Mouse (Mus musculus) testis, adult 2 months (tissue): ENCODE results near the gene Slco1a5. TPM values are rescaled to one million over a fixed set of nuclear protein-coding genes. Genes with fewer than 3 reads are reported as not detected.

Experiments
- H3K27ac ChIP-seq: fragments of 200-500 bp; 2 replicates; pipeline ENCODE4 v1.5.1; 2012; ENCODE audit warnings: low read depth, low read length; ENCODE audit not compliant: control insufficient read depth, insufficient read depth
- H3K27me3 ChIP-seq: fragments of 200-500 bp; 2 replicates; pipeline ENCODE4 v1.6.1; 2012; ENCODE audit warnings: mild to moderate bottlenecking, low read length, moderate library complexity; ENCODE audit not compliant: control insufficient read depth, insufficient read depth
- H3K36me3 ChIP-seq: fragments of 200-500 bp; 2 replicates; pipeline ENCODE4 v1.6.1; 2012; ENCODE audit warnings: mild to moderate bottlenecking, low read length; ENCODE audit not compliant: control insufficient read depth, insufficient read depth
- H3K4me1 ChIP-seq: fragments of 200-500 bp; 2 replicates; pipeline ENCODE4 v1.6.1; 2012; ENCODE audit warnings: low read length; ENCODE audit not compliant: control insufficient read depth, insufficient read depth
- H3K4me3 ChIP-seq: fragments of 200-500 bp; 2 replicates; pipeline ENCODE4 v1.5.1; 2012; ENCODE audit warnings: low read depth, mild to moderate bottlenecking, low read length, moderate library complexity, mixed read lengths; ENCODE audit not compliant: control insufficient read depth
- CTCF ChIP-seq: fragments of 200-500 bp; IDR thresholded peaks from 2 replicates; pipeline ENCODE4 v1.5.1; 2012; ENCODE audit warnings: low read depth, mild to moderate bottlenecking, inconsistent platforms, low read length, moderate library complexity; ENCODE audit not compliant: control insufficient read depth, insufficient read depth, insufficient replicate concordance
- POLR2A ChIP-seq: fragments of 200-500 bp; IDR thresholded peaks from 2 replicates; pipeline ENCODE4 v1.6.1; 2012; ENCODE audit warnings: low read depth, mild to moderate bottlenecking, inconsistent platforms, low read length, moderate library complexity; ENCODE audit not compliant: control insufficient read depth
- polyA plus RNA-seq: library from polyadenylated mRNA; depleted of rRNA; stranded (reverse); fragments of >200 nt; gene quantifications from 2 replicates; pipeline ENCODE4 v1.2.3, GENCODE M21; 2012; rRNA removed

The Slco1a5 gene
- polyA plus RNA-seq, 1 experiment: 0.52 TPM

DNA sequence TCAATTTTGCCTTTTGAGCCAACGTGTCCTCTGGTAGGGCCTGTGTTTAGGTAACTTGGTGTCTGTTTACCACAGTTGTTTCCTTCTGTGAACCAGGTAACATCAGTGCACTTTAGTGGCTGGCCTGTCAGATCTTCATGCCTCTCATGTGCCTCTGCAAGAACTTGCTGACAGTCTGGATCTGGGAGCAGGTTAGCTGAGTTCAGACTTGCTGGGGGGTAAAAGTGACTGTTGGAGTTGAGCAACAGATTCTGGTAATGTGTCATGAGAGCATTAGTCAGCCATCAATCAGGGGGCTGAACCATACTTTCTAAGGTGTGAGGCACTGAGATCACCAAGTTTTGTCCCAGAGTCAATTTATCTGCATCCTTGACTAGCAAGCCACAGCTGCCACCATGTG lies 130.8 kb downstream of the Slco1a5 start:
- no peaks in the 10 kb centered on the region for H3K27me3 ChIP-seq
- H3K36me3 ChIP-seq: no peaks in the 10 kb centered on the region
- no peak for TF ChIP-seq CTCF
- no peak for TF ChIP-seq POLR2A
- H3K27ac ChIP-seq: no peak overlapping the region
- no peaks in the 10 kb centered on the region for H3K4me1 ChIP-seq
- H3K4me3 ChIP-seq: no peak overlapping the region

DNA sequence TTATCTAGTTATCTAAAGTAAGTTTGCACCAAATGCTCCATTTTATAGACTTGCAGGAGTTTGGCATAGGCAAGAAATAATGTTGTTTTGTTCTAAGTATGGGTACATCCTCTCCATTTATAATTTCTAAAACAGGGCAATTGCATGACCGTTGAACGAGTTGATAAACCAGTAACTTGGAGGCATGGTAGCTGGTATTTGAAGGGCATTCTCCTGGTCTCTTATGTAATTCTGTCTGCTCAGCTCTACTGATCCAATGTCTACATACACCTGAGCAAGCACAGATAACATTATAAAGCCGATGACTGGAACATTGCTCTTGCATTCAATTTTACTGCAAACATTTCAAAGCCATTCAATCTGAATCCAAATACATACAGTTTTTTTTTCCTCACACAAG lies 135.4 kb downstream of the Slco1a5 start:
- H3K27ac ChIP-seq: no peak overlapping the region
- TF ChIP-seq CTCF (no peak), POLR2A (no peak)
- no peaks in the 10 kb centered on the region for H3K27me3 ChIP-seq
- H3K36me3 ChIP-seq: no peaks in the 10 kb centered on the region
- H3K4me1 ChIP-seq: no peaks in the 10 kb centered on the region
- H3K4me3 ChIP-seq: no peak overlapping the region

DNA sequence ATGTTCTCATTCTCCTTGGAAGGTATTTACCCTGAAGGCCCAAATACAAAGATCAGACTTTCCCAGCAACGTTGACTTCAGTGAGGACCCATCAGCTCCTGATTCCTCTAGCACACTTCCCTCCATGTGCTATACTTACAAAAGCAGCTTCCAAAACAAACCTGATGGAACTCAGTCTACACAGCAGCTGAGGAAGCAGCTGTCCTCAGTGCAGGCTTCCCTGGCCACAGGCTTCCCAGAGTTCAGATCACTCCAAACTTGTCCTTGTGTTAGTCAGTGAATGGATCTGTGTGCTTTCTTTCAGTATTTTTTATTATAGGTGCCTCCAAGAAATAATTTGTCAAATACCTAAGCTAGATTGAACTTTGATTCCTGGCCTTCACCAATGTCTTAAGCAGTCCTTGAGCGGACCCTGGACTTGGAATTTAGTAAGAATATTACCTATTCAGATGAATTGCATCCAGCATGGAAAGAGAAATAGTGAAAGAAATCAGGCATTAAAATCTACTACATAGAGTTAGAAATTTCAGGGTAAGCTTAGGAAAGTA lies 136.8 kb downstream of the Slco1a5 start:
- no peak overlapping the region for H3K4me3 ChIP-seq
- H3K4me1 ChIP-seq: no peaks in the 10 kb centered on the region
- TF ChIP-seq POLR2A (no peak), CTCF (no peak)
- H3K27ac ChIP-seq: no peak overlapping the region
- H3K36me3 ChIP-seq: no peaks in the 10 kb centered on the region
- no peaks in the 10 kb centered on the region for H3K27me3 ChIP-seq

Other genes with a start within 250 kb of the Slco1a5 start
- gene Slco1a6, start 114.5 kb downstream of the Slco1a5 start, polyA plus RNA-seq: 0.12 and 0.44 TPM in 2 replicates
- gene Iapp, start 24.6 kb downstream of the Slco1a5 start, polyA plus RNA-seq: 0.13 TPM in 1 of 2 replicates, not detected in the other
- gene Pyroxd1, start 22.7 kb upstream of the Slco1a5 start, polyA plus RNA-seq: 5.8 and 6.3 TPM in 2 replicates
- 29.7 and 36.9 TPM in 2 replicates for gene Recql, start 64.1 kb upstream of the Slco1a5 start, polyA plus RNA-seq
- 4.9 and 5.4 TPM in 2 replicates for gene Golt1b, start 64.2 kb upstream of the Slco1a5 start, polyA plus RNA-seq
- 0.36 and 0.83 TPM in 2 replicates for gene Spx, start 90.5 kb upstream of the Slco1a5 start, polyA plus RNA-seq
- gene Gys2, start 150.1 kb upstream of the Slco1a5 start, polyA plus RNA-seq: 0.06 and 0.14 TPM in 2 replicates
- 146 and 157 TPM in 2 replicates for gene Ldhb, start 185.0 kb upstream of the Slco1a5 start, polyA plus RNA-seq
- gene Kcnj8, start 248.6 kb upstream of the Slco1a5 start, polyA plus RNA-seq: 0.52 and 1.4 TPM in 2 replicates